Mouse (Mus musculus) testis, adult 2 months (tissue): ENCODE measurements around the gene 4933417A18Rik. TPM values are rescaled to one million over a fixed set of nuclear protein-coding genes. Genes with fewer than 3 reads are reported as not detected.
A peak's percentile ranks its signal among the peaks of the same experiment; 100 is the strongest.
"Not testable (repeated sequence)": the region's sequence is repeated elsewhere in the genome, so short reads cannot be mapped to it uniquely, and the experiment has no call there.

Experiments used
- H3K27ac ChIP-seq: fragments of 200-500 bp; 2 replicates; pipeline ENCODE4 v1.5.1; 2012; ENCODE audit warnings: low read depth, low read length; ENCODE audit not compliant: control insufficient read depth, insufficient read depth
- H3K27me3 ChIP-seq: fragments of 200-500 bp; 2 replicates; pipeline ENCODE4 v1.6.1; 2012; ENCODE audit warnings: mild to moderate bottlenecking, low read length, moderate library complexity; ENCODE audit not compliant: control insufficient read depth, insufficient read depth
- H3K36me3 ChIP-seq: fragments of 200-500 bp; 2 replicates; pipeline ENCODE4 v1.6.1; 2012; ENCODE audit warnings: mild to moderate bottlenecking, low read length; ENCODE audit not compliant: control insufficient read depth, insufficient read depth
- H3K4me1 ChIP-seq: fragments of 200-500 bp; 2 replicates; pipeline ENCODE4 v1.6.1; 2012; ENCODE audit warnings: low read length; ENCODE audit not compliant: control insufficient read depth, insufficient read depth
- H3K4me3 ChIP-seq: fragments of 200-500 bp; 2 replicates; pipeline ENCODE4 v1.5.1; 2012; ENCODE audit warnings: low read depth, mild to moderate bottlenecking, low read length, moderate library complexity, mixed read lengths; ENCODE audit not compliant: control insufficient read depth
- CTCF ChIP-seq: fragments of 200-500 bp; IDR thresholded peaks from 2 replicates; pipeline ENCODE4 v1.5.1; 2012; ENCODE audit warnings: low read depth, mild to moderate bottlenecking, inconsistent platforms, low read length, moderate library complexity; ENCODE audit not compliant: control insufficient read depth, insufficient read depth, insufficient replicate concordance
- POLR2A ChIP-seq: fragments of 200-500 bp; IDR thresholded peaks from 2 replicates; pipeline ENCODE4 v1.6.1; 2012; ENCODE audit warnings: low read depth, mild to moderate bottlenecking, inconsistent platforms, low read length, moderate library complexity; ENCODE audit not compliant: control insufficient read depth
- polyA plus RNA-seq: library from polyadenylated mRNA; depleted of rRNA; stranded (reverse); fragments of >200 nt; gene quantifications from 2 replicates; pipeline ENCODE4 v1.2.3, GENCODE M21; 2012

4933417A18Rik gene
- polyA plus RNA-seq, 1 experiment: 84.4 TPM

- H3K36me3 ChIP-seq: no peaks in the 10 kb centered on the region
- H3K27me3 ChIP-seq: no peaks in the 10 kb centered on the region
- TF ChIP-seq CTCF: no peak
- TF ChIP-seq POLR2A: no peak
- H3K4me3 ChIP-seq: peak within 1 kb of the TSS; percentile 46
- peaks cover 7% of the 10 kb centered on the region for H3K4me1 ChIP-seq
- no peak within 1 kb of the TSS for H3K27ac ChIP-seq
Measured at GRCm38 (mm10) chr13:34963511-34964397, 39.5 kb downstream of the 4933417A18Rik start, which contains the start of gene Eci3. Gene Eci3, minus strand, starts transcription at chr13:34963810.

GRCm38 (mm10) chr13:34964419-34964818 is 40.2 kb downstream of the 4933417A18Rik start:
- TF ChIP-seq CTCF (no peak), POLR2A (no peak)
- H3K27me3 ChIP-seq: no peaks in the 10 kb centered on the region
- H3K4me3 ChIP-seq: no peak overlapping the region
- no peak overlapping the region for H3K27ac ChIP-seq
- no peaks in the 10 kb centered on the region for H3K36me3 ChIP-seq
- peaks cover 7% of the 10 kb centered on the region for H3K4me1 ChIP-seq

DNA sequence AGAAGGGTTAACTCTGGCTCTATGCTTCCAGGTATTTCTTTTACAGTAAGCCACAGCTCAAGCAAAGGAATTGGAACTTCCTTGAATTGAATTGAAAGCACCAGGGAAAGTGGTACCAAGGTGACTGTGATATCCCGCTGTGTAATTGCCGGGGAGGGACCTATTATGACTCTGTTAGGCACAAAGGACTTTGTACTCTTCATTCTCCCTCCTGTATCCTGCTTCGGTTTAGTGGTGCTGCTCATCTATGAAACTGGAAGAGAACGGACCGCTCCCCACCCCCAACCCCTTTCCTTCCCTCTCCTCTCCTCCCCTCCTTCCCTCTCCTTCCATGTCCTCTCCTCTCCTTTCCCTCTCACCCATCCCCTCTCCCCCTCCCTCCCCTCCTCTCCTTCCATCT is 40.7 kb downstream of the 4933417A18Rik start:
- no peak overlapping the region for H3K4me3 ChIP-seq
- no peak overlapping the region for H3K27ac ChIP-seq
- peaks cover 7% of the 10 kb centered on the region for H3K4me1 ChIP-seq
- no peaks in the 10 kb centered on the region for H3K27me3 ChIP-seq
- no peaks in the 10 kb centered on the region for H3K36me3 ChIP-seq
- no peak for TF ChIP-seq POLR2A

GRCm38 (mm10) chr13:34965647-34966046 is 41.4 kb downstream of the 4933417A18Rik start:
- H3K27ac ChIP-seq, H3K27me3 ChIP-seq, H3K36me3 ChIP-seq, H3K4me3 ChIP-seq, H3K4me1 ChIP-seq: not testable (repeated sequence)

DNA sequence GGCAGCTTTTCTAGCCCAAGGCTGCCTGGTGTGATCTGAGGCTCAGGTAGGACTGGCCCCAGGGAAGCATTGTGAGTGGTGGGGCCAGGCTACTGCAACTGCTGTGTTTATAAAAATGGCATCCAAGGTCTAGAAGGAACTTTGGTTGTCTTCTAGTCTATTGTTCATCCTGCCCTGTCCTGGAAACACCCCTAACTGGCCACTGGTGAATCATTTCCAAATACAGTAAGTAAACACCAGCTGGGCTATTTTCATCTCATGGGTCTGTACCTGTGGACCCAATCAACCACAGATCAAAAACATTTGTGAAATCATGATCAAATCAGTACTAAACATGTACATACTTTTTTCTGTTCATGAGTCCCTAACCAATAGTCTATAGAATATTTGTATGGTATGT is 48.2 kb downstream of the 4933417A18Rik start:
- H3K4me1 ChIP-seq, H3K27ac ChIP-seq, H3K36me3 ChIP-seq, H3K4me3 ChIP-seq, H3K27me3 ChIP-seq: not testable (repeated sequence)

- Histone ChIP-seq H3K36me3 (no peaks in the 10 kb centered on the region), H3K27me3 (no peaks in the 10 kb centered on the region), H3K4me3 (no peak overlapping the region), H3K27ac (no peak overlapping the region), H3K4me1 (no peaks in the 10 kb centered on the region)
- no peak for TF ChIP-seq CTCF
- no peak for TF ChIP-seq POLR2A
Measured at GRCm38 (mm10) chr13:34973149-34973548, 48.9 kb downstream of the 4933417A18Rik start.

DNA sequence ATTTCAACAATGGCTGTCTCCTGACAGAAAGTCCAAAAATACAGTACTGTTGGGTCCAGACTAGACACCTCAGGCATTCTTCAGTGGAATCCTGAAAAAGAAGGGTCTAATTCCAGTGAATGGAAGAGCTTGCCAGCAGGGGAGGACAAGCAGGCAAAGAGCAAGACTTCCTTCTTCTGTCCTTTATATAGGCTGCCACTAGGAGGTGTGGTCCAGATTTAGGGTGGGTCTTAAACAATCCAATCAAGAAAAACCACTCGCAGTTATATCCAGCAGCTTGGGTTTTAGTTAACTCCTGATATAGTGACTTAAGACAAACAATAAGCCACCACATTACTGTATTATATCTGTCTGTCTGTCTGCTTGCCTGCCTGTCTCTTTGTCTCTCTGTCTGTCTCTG is 49.6 kb downstream of the 4933417A18Rik start:
- Histone ChIP-seq H3K36me3 (no peaks in the 10 kb centered on the region), H3K27me3 (no peaks in the 10 kb centered on the region), H3K27ac (no peak overlapping the region), H3K4me3 (no peak overlapping the region), H3K4me1 (no peaks in the 10 kb centered on the region)
- TF ChIP-seq CTCF (no peak), POLR2A (no peak)

GRCm38 (mm10) chr13:34976116-34976515 is 51.9 kb downstream of the 4933417A18Rik start:
- no peak overlapping the region for H3K27ac ChIP-seq
- no peaks in the 10 kb centered on the region for H3K4me1 ChIP-seq
- no peaks in the 10 kb centered on the region for H3K36me3 ChIP-seq
- H3K4me3 ChIP-seq: no peak overlapping the region
- no peaks in the 10 kb centered on the region for H3K27me3 ChIP-seq
- no peak for TF ChIP-seq CTCF
- TF ChIP-seq POLR2A: no peak
